Mouse (Mus musculus): Measurements from ENCODE around the gene Hmgcr. TPM values are rescaled to one million over a fixed set of nuclear protein-coding genes. Genes with fewer than 3 reads are reported as not detected.
A peak's percentile ranks its signal among the peaks of the same experiment; 100 is the strongest.

The Hmgcr gene
- 164 and 187 TPM in 2 replicates for polyA plus RNA-seq (2016; fragmentation: Nextera tagmentation; extraction: Ambion mirVana)

- peak within 1 kb of the TSS; percentile 97 for H3K4me3 ChIP-seq
- peak within 1 kb of the TSS; percentile 98 for H3K9ac ChIP-seq
- H3K27me3 ChIP-seq (replicated peaks), result no peaks in the 10 kb centered on the region
- H3K9me3 ChIP-seq, result no peaks in the 10 kb centered on the region
- H3K4me1 ChIP-seq, result peaks cover 39% of the 10 kb centered on the region
- peaks cover 5% of the 10 kb centered on the region for H3K36me3 ChIP-seq
- peak within 1 kb of the TSS; percentile 97 for H3K27ac ChIP-seq
- peak within 1 kb of the TSS; percentile 71 for H3K4me2 ChIP-seq (replicated peaks)
- peak; percentile 100 for ATAC-seq (ENCODE audit: low FRiP score, low read depth)
- WGBS, result under 1% methylated on average over 70 of the region's 70 CpGs
Observed at GRCm38 (mm10) chr13:96670406-96671077, at the start of gene Hmgcr. Gene Hmgcr, minus strand, starts transcription at chr13:96670936.

- Histone ChIP-seq H3K9me3 (no peaks in the 10 kb centered on the region), H3K9ac (no peak overlapping the region), H3K27me3 (replicated peaks) (no peaks in the 10 kb centered on the region), H3K4me1 (no peaks in the 10 kb centered on the region), H3K27ac (no peak overlapping the region), H3K4me3 (no peak overlapping the region), H3K36me3 (no peaks in the 10 kb centered on the region), H3K4me2 (replicated peaks) (no peak overlapping the region)
- WGBS, result 91% methylated on average over 2 of the region's 2 CpGs
- ATAC-seq (ENCODE audit: low FRiP score, low read depth), result no peak
Observed at GRCm38 (mm10) chr13:96720003-96720402, 49.3 kb upstream of the Hmgcr start.

- Histone ChIP-seq H3K27me3 (replicated peaks) (no peaks in the 10 kb centered on the region), H3K4me2 (replicated peaks) (no peak overlapping the region), H3K9ac (no peak overlapping the region), H3K9me3 (no peaks in the 10 kb centered on the region), H3K4me1 (no peaks in the 10 kb centered on the region), H3K36me3 (no peaks in the 10 kb centered on the region), H3K4me3 (no peak overlapping the region), H3K27ac (no peak overlapping the region)
- 69% methylated on average over 1 of the region's 1 CpGs for WGBS
- no peak for ATAC-seq (ENCODE audit: low FRiP score, low read depth)
Observed at GRCm38 (mm10) chr13:96717821-96718220, 47.1 kb upstream of the Hmgcr start.

- no peak overlapping the region for H3K9ac ChIP-seq
- 87% methylated on average over 2 of the region's 2 CpGs for WGBS
- no peak for ATAC-seq (ENCODE audit: low FRiP score, low read depth)
Observed at GRCm38 (mm10) chr13:96716311-96716710, 45.6 kb upstream of the Hmgcr start.

GRCm38 (mm10) chr13:96709269-96710233, 38.8 kb upstream of the Hmgcr start:
- ATAC-seq (ENCODE audit: low FRiP score, low read depth), result no peak
- no peak overlapping the region for H3K4me3 ChIP-seq
- no peaks in the 10 kb centered on the region for H3K36me3 ChIP-seq
- no peaks in the 10 kb centered on the region for H3K27me3 ChIP-seq (replicated peaks)
- no peaks in the 10 kb centered on the region for H3K4me1 ChIP-seq
- no peak overlapping the region for H3K27ac ChIP-seq
- H3K9ac ChIP-seq, result no peak overlapping the region
- 81% methylated on average over 8 of the region's 8 CpGs for WGBS
- no peaks in the 10 kb centered on the region for H3K9me3 ChIP-seq
- no peak overlapping the region for H3K4me2 ChIP-seq (replicated peaks)

More at GRCm38 (mm10) chr13:96716311-96716710, 45.6 kb upstream of the Hmgcr start:
- no peak overlapping the region for H3K4me2 ChIP-seq (replicated peaks)
- no peaks in the 10 kb centered on the region for H3K4me1 ChIP-seq
- H3K36me3 ChIP-seq, result no peaks in the 10 kb centered on the region
- H3K9me3 ChIP-seq, result no peaks in the 10 kb centered on the region
- H3K4me3 ChIP-seq, result no peak overlapping the region
- H3K27me3 ChIP-seq (replicated peaks), result no peaks in the 10 kb centered on the region
- H3K27ac ChIP-seq, result no peak overlapping the region

- Histone ChIP-seq H3K9me3 (no peaks in the 10 kb centered on the region), H3K4me1 (no peaks in the 10 kb centered on the region), H3K27ac (no peak overlapping the region), H3K9ac (no peak overlapping the region), H3K4me2 (replicated peaks) (no peak overlapping the region), H3K27me3 (replicated peaks) (no peaks in the 10 kb centered on the region), H3K4me3 (no peak overlapping the region), H3K36me3 (no peaks in the 10 kb centered on the region)
- no peak for ATAC-seq (ENCODE audit: low FRiP score, low read depth)
- 83% methylated on average over 9 of the region's 9 CpGs for WGBS
Observed at GRCm38 (mm10) chr13:96702567-96703278, 32.0 kb upstream of the Hmgcr start.

GRCm38 (mm10) chr13:96697805-96698586, 27.3 kb upstream of the Hmgcr start:
- H3K4me2 ChIP-seq (replicated peaks), result no peak overlapping the region
- ATAC-seq (ENCODE audit: low FRiP score, low read depth), result no peak
- H3K9ac ChIP-seq, result no peak overlapping the region
- H3K36me3 ChIP-seq, result no peaks in the 10 kb centered on the region
- H3K27ac ChIP-seq, result no peak overlapping the region
- H3K4me1 ChIP-seq, result no peaks in the 10 kb centered on the region
- no peak overlapping the region for H3K4me3 ChIP-seq
- H3K9me3 ChIP-seq, result no peaks in the 10 kb centered on the region
- 81% methylated on average over 8 of the region's 8 CpGs for WGBS
- no peaks in the 10 kb centered on the region for H3K27me3 ChIP-seq (replicated peaks)

- WGBS, result 93% methylated on average over 2 of the region's 2 CpGs
- Histone ChIP-seq H3K9ac (no peak overlapping the region), H3K4me1 (no peaks in the 10 kb centered on the region), H3K4me3 (no peak overlapping the region), H3K9me3 (no peaks in the 10 kb centered on the region), H3K27ac (no peak overlapping the region), H3K4me2 (replicated peaks) (no peak overlapping the region), H3K36me3 (no peaks in the 10 kb centered on the region), H3K27me3 (replicated peaks) (no peaks in the 10 kb centered on the region)
- ATAC-seq (ENCODE audit: low FRiP score, low read depth), result no peak
Observed at GRCm38 (mm10) chr13:96695428-96695827, 24.7 kb upstream of the Hmgcr start.

GRCm38 (mm10) chr13:96689901-96690300, 19.2 kb upstream of the Hmgcr start:
- no peak for ATAC-seq (ENCODE audit: low FRiP score, low read depth)
- Histone ChIP-seq H3K27me3 (replicated peaks) (no peaks in the 10 kb centered on the region), H3K9ac (no peak overlapping the region), H3K9me3 (no peaks in the 10 kb centered on the region), H3K4me1 (no peaks in the 10 kb centered on the region), H3K27ac (no peak overlapping the region), H3K36me3 (no peaks in the 10 kb centered on the region), H3K4me3 (no peak overlapping the region), H3K4me2 (replicated peaks) (no peak overlapping the region)
- WGBS, result 87% methylated on average over 5 of the region's 5 CpGs

- H3K4me1 ChIP-seq, result no peaks in the 10 kb centered on the region
- ATAC-seq (ENCODE audit: low FRiP score, low read depth), result no peak
- H3K27ac ChIP-seq, result no peak overlapping the region
- H3K27me3 ChIP-seq (replicated peaks), result no peaks in the 10 kb centered on the region
- 95% methylated on average over 9 of the region's 9 CpGs for WGBS
- no peaks in the 10 kb centered on the region for H3K36me3 ChIP-seq
- H3K9ac ChIP-seq, result no peak overlapping the region
- H3K4me3 ChIP-seq, result no peak overlapping the region
- H3K9me3 ChIP-seq, result no peaks in the 10 kb centered on the region
- H3K4me2 ChIP-seq (replicated peaks), result no peak overlapping the region
Observed at GRCm38 (mm10) chr13:96687261-96687660, 16.5 kb upstream of the Hmgcr start.

GRCm38 (mm10) chr13:96684779-96685178, 14.0 kb upstream of the Hmgcr start:
- Histone ChIP-seq H3K4me1 (no peaks in the 10 kb centered on the region), H3K27ac (no peak overlapping the region), H3K9me3 (no peaks in the 10 kb centered on the region), H3K4me2 (replicated peaks) (no peak overlapping the region), H3K9ac (no peak overlapping the region), H3K36me3 (no peaks in the 10 kb centered on the region), H3K4me3 (no peak overlapping the region), H3K27me3 (replicated peaks) (no peaks in the 10 kb centered on the region)
- WGBS, result 87% methylated on average over 5 of the region's 5 CpGs
- no peak for ATAC-seq (ENCODE audit: low FRiP score, low read depth)

All from neural tube, embryonic 12.5 days (tissue).